Mouse (Mus musculus) neutrophil, adult 5-6 weeks (primary cell): ENCODE measurements around the gene Gnl2. TPM values are rescaled to one million over a fixed set of nuclear protein-coding genes. Genes with fewer than 3 reads are reported as not detected.

ENCODE experiments used
- ATAC-seq: fragments of 151-379, 151-347 bp; 2 replicates; pipeline ENCODE4 v1.8.0; 2017; ENCODE audit warnings: mild to moderate bottlenecking, moderate TSS enrichment; ENCODE audit not compliant: insufficient number of reproducible peaks, poor library complexity, low FRiP score, severe bottlenecking; ENCODE audit errors: extremely low read depth
- total RNA-seq: library from RNA; stranded (forward); fragments of 200-1000 nt; gene quantifications from 2 replicates; pipeline ENCODE4 v1.2.3, GENCODE M21; 2017

Gene Gnl2
- total RNA-seq, result 84.1 and 99.5 TPM in 2 replicates

GRCm38 (mm10) chr4:125015806-125016635 lies at the start of gene Gnl2:
Gnl2 (plus strand) TSS chr4:125016585.
- ATAC-seq, result peak; percentile 21; the same call in 1 of the 2 replicates

GRCm38 (mm10) chr4:124968711-124969110 lies 47.7 kb upstream of the Gnl2 start:
- no peak for ATAC-seq

- no peak for ATAC-seq
Measured at GRCm38 (mm10) chr4:124969219-124969848, 47.1 kb upstream of the Gnl2 start.

- ATAC-seq, result no peak
Measured at GRCm38 (mm10) chr4:124970194-124970593, 46.2 kb upstream of the Gnl2 start.

DNA sequence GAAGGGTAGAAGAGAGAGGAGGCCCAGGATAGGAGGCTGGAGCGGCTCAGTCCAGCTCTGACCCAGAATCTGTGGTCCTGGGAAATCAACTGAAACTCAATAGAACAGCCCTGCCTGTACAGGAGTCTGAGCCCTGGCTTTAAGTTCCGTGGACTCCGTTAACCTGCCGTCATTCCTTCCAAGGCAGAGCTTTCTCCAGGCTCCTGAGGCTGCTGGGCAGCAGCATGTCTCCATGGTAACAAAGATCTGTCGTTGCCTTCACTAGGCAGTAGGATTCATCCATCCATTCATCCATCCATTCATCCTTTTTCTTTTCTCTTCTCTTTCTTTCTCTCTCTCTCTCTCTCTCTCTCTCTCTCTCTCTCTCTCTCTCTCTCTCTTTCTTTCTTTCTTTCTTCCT lies 45.7 kb upstream of the Gnl2 start:
- ATAC-seq, result no peak

GRCm38 (mm10) chr4:124971094-124971493 lies 45.3 kb upstream of the Gnl2 start:
- ATAC-seq, result no peak

- no peak for ATAC-seq
Measured at GRCm38 (mm10) chr4:124972316-124972715, 44.1 kb upstream of the Gnl2 start.

DNA sequence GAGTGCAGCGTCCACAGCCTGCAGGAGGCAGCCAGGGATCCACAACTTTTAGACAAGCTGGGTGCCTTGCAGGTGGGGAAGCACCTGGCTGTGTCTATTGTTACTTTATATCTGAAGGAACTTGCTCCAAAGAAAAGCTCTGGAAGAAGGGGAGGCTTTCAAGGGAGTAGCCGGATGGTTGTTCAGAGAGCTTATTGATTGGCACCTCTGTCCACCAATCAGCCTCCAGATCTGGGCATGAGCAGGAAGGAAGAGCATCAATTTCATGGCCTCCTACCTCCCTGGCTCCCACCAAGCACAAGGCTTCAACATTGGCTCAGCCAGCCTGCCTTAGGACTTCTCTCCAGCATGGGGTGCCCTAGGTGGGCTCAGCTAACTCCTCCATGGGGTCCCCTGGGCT lies 43.1 kb upstream of the Gnl2 start:
- ATAC-seq, result no peak

GRCm38 (mm10) chr4:124978201-124978600 lies 38.2 kb upstream of the Gnl2 start:
- ATAC-seq, result no peak

DNA sequence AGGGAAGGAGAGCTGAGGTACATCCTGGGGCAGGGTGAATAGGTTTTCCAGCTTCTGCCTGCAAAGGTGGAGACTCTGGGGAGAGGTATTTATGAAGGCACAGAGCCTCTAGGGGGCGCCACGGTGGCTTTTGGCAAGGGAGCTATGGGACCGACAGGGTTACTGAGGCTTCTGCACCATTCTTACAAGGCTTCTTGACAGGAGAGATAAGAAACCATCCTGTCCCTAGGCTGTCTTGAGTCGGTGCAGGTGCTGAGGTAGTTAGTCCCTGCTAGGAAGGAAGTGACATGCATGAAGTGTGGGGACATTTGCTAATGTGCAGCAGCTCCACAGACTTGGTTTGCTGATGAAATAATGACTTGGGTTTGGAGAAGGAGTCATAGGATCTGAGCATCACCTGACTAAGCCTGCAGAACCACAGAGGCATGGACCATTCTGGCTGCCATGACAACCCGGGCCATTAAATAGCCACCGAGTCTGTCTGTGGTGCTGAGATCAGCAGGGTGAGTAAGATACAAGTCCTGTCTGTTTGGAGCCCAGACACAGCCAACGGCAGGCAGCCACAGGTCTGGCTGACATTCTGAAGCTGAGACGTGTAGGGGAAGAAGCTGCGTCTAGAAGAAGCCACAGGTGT lies 32.4 kb upstream of the Gnl2 start:
- no peak for ATAC-seq

DNA sequence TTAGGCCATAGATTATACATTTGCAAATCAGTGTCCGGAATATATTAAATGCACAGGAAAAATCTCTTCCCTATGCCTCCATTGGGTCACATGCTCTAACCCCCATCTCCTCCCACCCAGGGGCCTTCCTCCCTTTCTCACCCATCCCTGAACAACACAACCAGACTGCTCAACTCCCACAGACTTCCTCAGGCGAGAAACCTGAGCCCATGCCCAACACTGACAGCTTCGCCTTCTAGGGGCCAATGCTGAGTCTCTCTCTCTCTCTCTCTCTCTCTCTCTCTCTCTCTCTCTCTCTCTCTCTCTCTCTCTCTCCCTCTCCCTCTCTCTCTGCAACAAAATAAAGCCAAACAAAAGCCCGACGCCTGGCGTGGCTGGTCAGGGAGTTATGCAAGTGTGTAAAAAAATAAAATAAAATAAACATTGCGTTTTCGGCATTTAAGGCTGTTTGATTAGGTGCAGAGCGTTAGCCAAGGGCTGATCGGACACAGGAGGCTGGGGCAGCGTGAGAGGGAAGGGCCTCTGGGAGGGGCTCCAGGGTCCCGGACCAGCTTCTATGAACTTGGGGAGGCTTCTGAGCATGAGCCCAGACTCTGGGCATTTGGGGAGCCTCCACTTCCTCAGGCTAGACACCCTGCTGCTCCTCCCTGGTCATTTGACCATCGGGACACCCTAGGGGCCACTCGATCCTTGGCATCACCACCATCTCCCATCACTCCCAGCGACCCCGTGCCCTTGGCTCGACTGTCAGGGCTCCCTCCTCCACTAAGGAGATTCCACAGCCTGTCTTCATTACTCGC lies 31.3 kb upstream of the Gnl2 start:
- ATAC-seq, result no peak

GRCm38 (mm10) chr4:124985671-124986602 lies 30.4 kb upstream of the Gnl2 start, which contains the start of gene Rspo1:
Rspo1 (plus strand) TSS chr4:124986430.
- ATAC-seq, result no peak

- ATAC-seq, result no peak
Measured at GRCm38 (mm10) chr4:124986739-124987710, 29.4 kb upstream of the Gnl2 start.

- ATAC-seq, result no peak
Measured at GRCm38 (mm10) chr4:124987711-124988097, 28.7 kb upstream of the Gnl2 start.

GRCm38 (mm10) chr4:124988382-124988781 lies 28.0 kb upstream of the Gnl2 start:
- ATAC-seq, result no peak

GRCm38 (mm10) chr4:124989787-124990253 lies 26.6 kb upstream of the Gnl2 start:
- ATAC-seq, result no peak

DNA sequence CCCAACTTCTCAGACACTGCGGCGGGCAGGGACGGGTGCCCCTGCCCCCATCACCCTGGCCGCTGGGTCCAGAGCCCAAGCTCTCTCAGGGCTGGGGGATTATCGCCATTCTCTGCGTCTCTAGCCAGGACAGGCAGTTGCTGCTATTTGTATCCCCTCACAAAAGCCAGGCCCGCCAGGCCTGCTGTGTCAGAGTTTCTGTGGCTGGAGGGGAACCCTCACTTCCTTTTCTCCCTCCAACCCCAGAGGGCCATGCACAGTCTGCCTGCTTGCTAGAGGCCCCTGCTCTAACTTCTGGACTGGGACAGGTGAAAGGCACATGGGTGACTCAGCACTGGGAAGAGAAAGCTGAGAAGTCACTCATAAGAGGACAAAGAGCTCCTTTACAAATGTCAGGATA lies 26.1 kb upstream of the Gnl2 start:
- no peak for ATAC-seq
